Mouse (Mus musculus) small intestine, adult 2 months (tissue): ENCODE results near the gene Csmd2.

Source experiments
- CTCF ChIP-seq: fragments of 200-500 bp; IDR thresholded peaks from 2 replicates; pipeline ENCODE4 v1.5.1; 2012; ENCODE audit warnings: low read depth, mild to moderate bottlenecking, control low read depth, inconsistent platforms, low read length, moderate library complexity, mixed read lengths; ENCODE audit not compliant: insufficient replicate concordance, insufficient read length; ENCODE audit errors: extremely low read depth
- POLR2A ChIP-seq: fragments of 200-500 bp; IDR thresholded peaks from 2 replicates; pipeline ENCODE4 v1.6.1; 2012; ENCODE audit warnings: low read depth, mild to moderate bottlenecking, control low read depth, inconsistent platforms, low read length, moderate library complexity

- TF ChIP-seq POLR2A (no peak), CTCF (no peak)
Measured at GRCm38 (mm10) chr4:128091938-128092337, 104.3 kb downstream of the Csmd2 start.
